Mouse (Mus musculus): Measurements from ENCODE around the gene Rpl19. TPM values are rescaled to one million over a fixed set of nuclear protein-coding genes. Genes with fewer than 3 reads are reported as not detected.

Rpl19 gene
- polyA plus RNA-seq, 1 experiment: 1,600 TPM

GRCm38 (mm10) chr11:98052129-98052988, 25.8 kb downstream of the Rpl19 start:
- no peak for DNase-seq (ENCODE audit: low spot score)

- no peak for DNase-seq (ENCODE audit: low spot score)
Observed at GRCm38 (mm10) chr11:98052989-98053834, 26.7 kb downstream of the Rpl19 start, which contains the start of gene Stac2. TSS of gene Stac2 (minus strand) at chr11:98053462.

- DNase-seq (ENCODE audit: low spot score): no peak
Observed at GRCm38 (mm10) chr11:98057466-98057865, 31.0 kb downstream of the Rpl19 start.

- no peak for DNase-seq (ENCODE audit: low spot score)
Observed at GRCm38 (mm10) chr11:98057998-98058397, 31.5 kb downstream of the Rpl19 start.

GRCm38 (mm10) chr11:98059662-98060061, 33.2 kb downstream of the Rpl19 start:
- no peak for DNase-seq (ENCODE audit: low spot score)

- no peak for DNase-seq (ENCODE audit: low spot score)
Observed at GRCm38 (mm10) chr11:98060104-98060692, 33.7 kb downstream of the Rpl19 start.

GRCm38 (mm10) chr11:98061441-98061840, 34.9 kb downstream of the Rpl19 start:
- DNase-seq (ENCODE audit: low spot score): no peak

- no peak for DNase-seq (ENCODE audit: low spot score)
Observed at GRCm38 (mm10) chr11:98061904-98062562, 35.5 kb downstream of the Rpl19 start.

- DNase-seq (ENCODE audit: low spot score): no peak
Observed at GRCm38 (mm10) chr11:98066201-98066600, 39.7 kb downstream of the Rpl19 start.

- DNase-seq (ENCODE audit: low spot score): no peak
Observed at GRCm38 (mm10) chr11:98067255-98067654, 40.7 kb downstream of the Rpl19 start.

- DNase-seq (ENCODE audit: low spot score): no peak
Observed at GRCm38 (mm10) chr11:98073442-98073841, 46.9 kb downstream of the Rpl19 start.

- DNase-seq (ENCODE audit: low spot score): peak; percentile 81
Observed at GRCm38 (mm10) chr11:98075195-98075808, 48.8 kb downstream of the Rpl19 start.

GRCm38 (mm10) chr11:98077086-98077485, 50.6 kb downstream of the Rpl19 start:
- DNase-seq (ENCODE audit: low spot score): no peak

Other genes with a start within 250 kb of the Rpl19 start
- gene Rpl23, start 244.3 kb upstream of the Rpl19 start, polyA plus RNA-seq (2012; rRNA removed): 911 and 1,027 TPM in 2 replicates
- gene Lasp1, start 227.7 kb upstream of the Rpl19 start, polyA plus RNA-seq (2012; rRNA removed): 101 and 108 TPM in 2 replicates
- 3.8 and 5.6 TPM in 2 replicates for gene B230217C12Rik, start 185.9 kb upstream of the Rpl19 start, polyA plus RNA-seq (2012; rRNA removed)
- gene Fbxo47, start 142.6 kb upstream of the Rpl19 start, polyA plus RNA-seq (2012; rRNA removed): 0.28 and 0.40 TPM in 2 replicates
- 3.6 and 5.3 TPM in 2 replicates for gene Plxdc1, start 40.3 kb upstream of the Rpl19 start, polyA plus RNA-seq (2012; rRNA removed)
- 3.2 and 3.9 TPM in 2 replicates for gene Arl5c, start 30.5 kb upstream of the Rpl19 start, polyA plus RNA-seq (2012; rRNA removed)
- 12.1 and 12.4 TPM in 2 replicates for gene Cacnb1, start 3.7 kb upstream of the Rpl19 start, polyA plus RNA-seq (2012; rRNA removed)
- gene Stac2, start 26.8 kb downstream of the Rpl19 start, polyA plus RNA-seq (2012; rRNA removed): 0.14 and 0.41 TPM in 2 replicates
- 19.9 and 22.0 TPM in 2 replicates for gene Fbxl20, start 123.7 kb downstream of the Rpl19 start, polyA plus RNA-seq (2012; rRNA removed)
- gene Med1, start 166.6 kb downstream of the Rpl19 start, polyA plus RNA-seq (2012; rRNA removed): 20.7 and 21.2 TPM in 2 replicates
- gene Cdk12, start 176.3 kb downstream of the Rpl19 start, polyA plus RNA-seq (2012; rRNA removed): 20.5 and 21.1 TPM in 2 replicates